Mouse (Mus musculus): ENCODE results near the gene Foxa3.

Foxa3 gene

DNA sequence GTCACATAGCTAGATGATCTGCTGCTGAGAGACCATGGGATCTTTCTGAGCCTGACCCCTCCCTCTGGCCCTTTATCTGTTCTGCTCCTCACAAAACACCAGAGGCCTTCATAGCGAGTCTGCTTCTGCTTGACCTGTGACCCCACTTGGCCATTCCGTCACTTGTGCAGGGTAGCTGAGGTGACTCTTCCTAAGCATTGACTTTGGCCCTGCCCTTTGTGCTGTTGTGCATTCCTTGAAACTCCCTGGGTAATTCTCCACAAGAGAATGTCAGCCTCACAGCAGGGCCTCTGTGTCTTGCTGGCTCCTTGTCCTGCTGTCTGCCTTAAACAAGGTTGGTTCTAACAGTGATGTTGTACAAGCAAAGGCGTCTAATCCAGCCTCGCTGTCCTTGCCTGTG, 8.3 kb upstream of the Foxa3 start:
- in situ Hi-C loops (cut with MboI; ENCODE audit: low pct_unique_long_range_greater_than_20kb in 1 of 2, low sequenced_read_pairs in 2 of 2, unreplicated experiment in 1 of 2) = no loop called here

DNA sequence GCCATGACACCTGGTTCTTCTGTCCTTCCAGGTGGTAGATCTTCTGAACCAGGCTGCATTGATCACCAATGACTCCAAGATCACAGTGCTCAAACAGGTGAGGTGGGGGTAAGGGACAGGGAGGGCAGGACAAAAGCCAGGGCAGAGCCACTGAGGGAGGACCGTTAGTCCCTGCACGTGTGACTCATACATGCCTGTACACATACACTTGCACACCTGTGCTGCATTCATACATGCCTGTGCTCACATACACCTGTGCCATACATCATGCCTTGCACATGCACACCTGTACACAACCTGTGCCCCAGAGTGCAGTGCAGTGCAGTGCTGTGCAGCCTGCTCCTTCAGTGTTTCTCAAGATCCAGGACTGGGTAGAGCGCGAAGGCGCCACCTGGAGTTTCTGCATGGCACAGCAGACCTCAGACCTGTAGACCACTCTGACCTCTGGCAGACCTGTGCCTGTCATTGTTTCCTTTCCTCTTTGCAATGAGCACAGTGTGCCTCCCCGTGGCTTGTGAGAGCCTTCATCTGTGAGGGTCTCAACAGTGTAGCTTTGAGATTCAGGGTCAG, 5.8 kb upstream of the Foxa3 start:
- in situ Hi-C loops (cut with MboI; ENCODE audit: low pct_unique_long_range_greater_than_20kb in 1 of 2, low sequenced_read_pairs in 2 of 2, unreplicated experiment in 1 of 2) = no loop called here

- in situ Hi-C loops (cut with MboI; ENCODE audit: low pct_unique_long_range_greater_than_20kb in 1 of 2, low sequenced_read_pairs in 2 of 2, unreplicated experiment in 1 of 2) = no loop called here
Measured at GRCm38 (mm10) chr7:19028067-19028466, 4.7 kb upstream of the Foxa3 start.

DNA sequence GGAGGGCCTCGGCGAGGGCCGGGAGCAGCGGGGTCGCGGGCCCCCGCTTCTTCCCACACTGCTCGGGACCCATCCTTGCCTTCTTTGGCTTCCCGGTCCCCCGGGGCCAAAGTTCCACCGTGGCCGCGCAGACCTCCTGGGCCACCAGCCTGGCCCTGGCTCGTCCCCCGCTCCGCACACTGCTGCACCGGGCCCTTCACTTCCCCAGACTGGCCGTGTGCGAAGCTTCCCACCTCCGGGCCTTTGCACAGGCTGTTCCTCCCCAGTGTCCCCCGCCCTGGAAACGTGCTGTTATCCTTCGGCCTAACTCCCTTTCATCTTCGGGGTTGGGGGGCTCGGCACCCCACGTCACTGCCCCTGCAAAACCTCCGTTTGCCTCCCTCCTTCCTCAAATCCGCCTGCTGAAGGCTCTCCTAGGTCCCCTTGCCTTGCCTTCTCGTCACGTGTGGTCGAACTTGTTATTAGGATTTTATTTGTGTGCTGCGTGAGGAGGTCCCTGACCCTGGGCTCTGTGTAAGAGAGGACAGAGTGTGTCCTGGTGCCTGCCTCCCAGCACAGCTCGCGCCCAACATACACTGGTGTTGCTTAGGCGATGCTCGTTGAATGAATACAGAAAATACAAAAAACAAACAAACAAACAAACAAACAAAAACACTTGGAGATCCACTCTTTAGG, 1.4 kb upstream of the Foxa3 start:
- in situ Hi-C loops (cut with MboI; ENCODE audit: low pct_unique_long_range_greater_than_20kb in 1 of 2, low sequenced_read_pairs in 2 of 2, unreplicated experiment in 1 of 2) = no loop called here

DNA sequence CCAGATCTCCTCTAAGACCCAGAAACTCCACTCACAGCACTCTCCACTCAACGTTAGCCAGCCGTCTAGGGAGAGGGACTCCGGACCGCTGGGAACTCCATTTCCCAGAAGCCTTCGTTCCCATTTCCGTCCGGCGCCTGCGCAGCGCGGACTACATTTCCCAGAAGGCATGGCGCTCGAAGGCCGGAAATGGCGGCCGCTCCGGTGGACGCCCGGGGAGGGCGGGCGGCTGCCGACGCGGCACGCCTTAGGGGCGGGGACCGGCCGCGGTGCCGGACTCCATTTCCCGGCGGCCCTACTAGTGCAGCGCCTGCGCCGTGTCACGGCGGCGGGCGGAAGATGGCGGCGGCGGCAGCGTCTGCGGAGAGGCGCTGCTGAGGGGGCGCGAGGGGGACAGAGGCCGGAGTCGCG, 763 bp upstream of the Foxa3 start, which contains the start of gene Sympk:
Sympk (plus strand) TSS at position 282 of the 411 bp plus-strand sequence.
- in situ Hi-C loops (cut with MboI; ENCODE audit: low pct_unique_long_range_greater_than_20kb in 1 of 2, low sequenced_read_pairs in 2 of 2, unreplicated experiment in 1 of 2) = no loop called here

DNA sequence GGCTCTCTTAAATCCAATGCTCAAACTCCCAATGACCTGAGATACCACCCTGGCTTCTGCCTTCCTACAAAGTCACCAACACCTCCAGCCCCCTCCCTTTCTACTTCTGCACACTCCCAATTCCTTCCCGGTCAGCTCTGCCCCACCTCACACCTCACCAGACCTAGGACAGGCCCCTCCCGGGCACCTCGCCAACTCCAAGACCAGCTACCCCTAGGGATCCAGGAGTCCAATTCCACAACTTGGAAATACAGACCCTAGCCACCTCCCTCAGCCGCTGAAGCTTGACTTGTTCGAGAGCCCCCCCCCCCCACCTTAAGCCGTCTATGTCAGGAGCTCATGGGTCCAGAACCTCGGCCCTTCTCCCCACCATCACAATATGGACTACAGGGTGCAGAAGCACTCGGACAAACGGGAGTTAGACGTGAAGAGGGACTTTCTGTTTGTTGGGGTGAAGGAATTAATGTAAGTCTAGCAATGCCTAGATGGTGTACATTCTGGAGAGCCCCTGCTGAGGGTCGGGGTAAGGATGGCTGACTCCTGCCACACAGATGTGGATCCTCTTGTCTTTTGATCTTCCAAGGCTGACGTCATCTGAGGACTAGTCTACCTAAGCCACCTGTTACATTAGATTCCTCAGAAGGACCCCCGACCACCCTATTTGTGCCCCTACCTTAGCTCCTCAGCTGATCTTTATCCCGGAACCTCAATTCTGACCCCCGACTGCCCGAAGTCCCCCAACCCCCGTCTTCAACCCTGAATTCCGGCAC, 964 bp downstream of the Foxa3 start:
- in situ Hi-C loops (cut with MboI; ENCODE audit: low pct_unique_long_range_greater_than_20kb in 1 of 2, low sequenced_read_pairs in 2 of 2, unreplicated experiment in 1 of 2) = no loop called here

DNA sequence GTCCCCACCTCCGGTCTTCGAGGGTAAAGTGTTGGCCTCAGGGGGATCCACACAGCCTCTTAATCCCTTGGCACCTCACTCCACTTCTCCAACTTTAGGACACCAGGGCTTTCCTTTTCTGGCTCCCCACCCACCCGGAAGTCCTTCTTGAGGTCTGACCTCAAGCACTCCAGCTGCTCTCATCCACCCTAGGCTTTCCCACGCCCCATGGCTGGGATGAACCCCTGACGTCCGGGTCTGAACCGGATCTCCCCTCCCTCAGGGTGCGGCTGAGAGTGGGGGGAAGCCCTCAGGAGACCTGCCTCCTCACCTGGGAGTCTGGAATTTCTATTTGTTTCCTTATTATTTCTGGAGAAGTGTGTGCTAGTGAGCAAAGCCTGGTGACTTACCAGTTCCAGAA, 2.3 kb downstream of the Foxa3 start:
- in situ Hi-C loops (cut with MboI; ENCODE audit: low pct_unique_long_range_greater_than_20kb in 1 of 2, low sequenced_read_pairs in 2 of 2, unreplicated experiment in 1 of 2) = no loop called here

DNA sequence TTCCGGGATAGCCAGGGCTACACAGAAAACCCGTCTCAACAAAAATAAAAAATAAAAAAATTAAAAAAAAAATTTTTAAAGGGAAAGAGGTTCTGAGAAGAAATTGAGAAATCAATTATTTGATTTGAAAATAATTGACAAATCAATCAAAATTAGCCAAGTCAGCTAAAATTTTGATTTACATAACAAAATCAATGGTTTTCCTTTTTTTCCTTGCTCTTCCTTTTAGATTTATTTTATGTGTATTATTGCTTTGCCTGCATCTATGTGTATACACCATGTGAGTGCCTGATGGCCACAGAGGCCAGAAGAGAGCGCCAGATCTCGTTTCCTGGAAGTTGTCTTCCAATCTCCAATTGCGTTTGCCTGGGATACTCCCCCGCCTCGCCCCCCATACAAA, 5.4 kb downstream of the Foxa3 start:
- in situ Hi-C loops (cut with MboI; ENCODE audit: low pct_unique_long_range_greater_than_20kb in 1 of 2, low sequenced_read_pairs in 2 of 2, unreplicated experiment in 1 of 2) = no loop called here

- in situ Hi-C loops (cut with MboI; ENCODE audit: low pct_unique_long_range_greater_than_20kb in 1 of 2, low sequenced_read_pairs in 2 of 2, unreplicated experiment in 1 of 2) = no loop called here
Measured at GRCm38 (mm10) chr7:19016042-19016441, 7.3 kb downstream of the Foxa3 start.

DNA sequence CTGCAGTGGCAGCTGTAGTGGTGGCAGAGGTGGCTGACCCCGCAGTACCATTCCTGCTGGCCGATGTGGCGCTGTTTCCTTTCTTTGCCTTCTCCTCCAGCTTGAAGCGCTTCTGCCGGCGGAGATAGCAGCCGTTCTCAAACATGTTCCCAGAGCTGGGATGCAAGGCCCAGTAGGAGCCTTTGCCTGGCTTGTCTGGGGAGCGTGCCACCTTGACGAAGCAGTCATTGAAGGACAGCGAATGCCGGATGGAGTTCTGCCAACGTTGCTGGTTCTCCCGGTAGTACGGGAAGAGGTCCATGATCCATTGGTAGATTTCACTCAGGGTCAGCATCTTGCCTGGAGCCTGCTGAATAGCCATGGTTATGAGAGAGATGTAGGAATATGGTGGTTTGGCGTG, 8.9 kb downstream of the Foxa3 start:
- in situ Hi-C loops (cut with MboI; ENCODE audit: low pct_unique_long_range_greater_than_20kb in 1 of 2, low sequenced_read_pairs in 2 of 2, unreplicated experiment in 1 of 2) = no loop called here

DNA sequence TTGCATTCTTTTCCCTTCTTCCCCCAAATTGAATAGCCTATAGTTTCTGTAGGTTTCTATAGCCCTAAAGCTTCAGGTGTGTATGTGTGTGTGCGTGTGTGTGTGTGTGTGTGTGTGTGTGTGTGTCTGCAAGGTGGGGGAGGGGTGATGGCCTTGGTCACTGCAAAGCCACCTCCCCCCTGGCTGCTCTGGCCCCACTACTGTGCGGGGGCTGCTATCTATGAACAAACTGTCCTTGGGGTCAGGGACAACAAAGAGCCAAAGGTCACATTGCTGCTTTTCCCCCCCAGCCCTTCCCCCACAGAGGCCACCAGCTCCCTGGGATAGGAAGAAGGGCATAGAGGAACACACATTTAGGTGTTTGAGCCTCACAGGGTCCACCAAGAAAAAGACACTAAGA, 10.5 kb downstream of the Foxa3 start:
- in situ Hi-C loops (cut with MboI; ENCODE audit: low pct_unique_long_range_greater_than_20kb in 1 of 2, low sequenced_read_pairs in 2 of 2, unreplicated experiment in 1 of 2) = no loop called here

DNA sequence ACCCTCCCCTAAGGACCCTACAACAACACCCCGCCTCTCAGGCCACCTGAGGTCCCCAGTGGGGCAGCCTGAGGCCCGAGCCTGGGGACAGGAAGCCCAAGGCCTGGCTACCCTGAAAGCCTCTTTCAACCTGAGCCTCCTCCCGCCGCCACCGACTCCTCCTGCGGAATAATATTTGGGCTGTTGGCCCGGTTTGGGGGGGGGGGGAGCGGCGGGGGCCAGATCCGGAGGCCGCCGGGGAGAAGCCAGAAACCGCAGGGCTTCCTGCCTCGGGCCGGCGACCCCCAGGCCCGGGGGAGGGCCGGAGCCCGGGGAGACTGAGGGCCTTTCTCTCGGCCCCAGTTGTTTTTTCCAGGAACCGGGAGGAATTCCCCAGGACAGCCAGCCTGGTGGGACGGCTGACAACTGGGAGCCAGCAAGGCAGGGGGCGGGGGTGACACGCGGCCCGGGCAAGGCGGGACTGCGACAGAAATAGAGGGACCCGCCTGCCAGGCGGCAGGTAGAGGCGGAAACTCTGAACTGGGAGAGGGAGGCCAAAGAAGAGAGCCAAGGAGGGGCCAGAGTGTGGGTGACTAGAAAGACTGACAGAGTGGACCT, 11.2 kb downstream of the Foxa3 start:
- in situ Hi-C loops (cut with MboI; ENCODE audit: low pct_unique_long_range_greater_than_20kb in 1 of 2, low sequenced_read_pairs in 2 of 2, unreplicated experiment in 1 of 2) = no loop called here

- in situ Hi-C loops (cut with MboI; ENCODE audit: low pct_unique_long_range_greater_than_20kb in 1 of 2, low sequenced_read_pairs in 2 of 2, unreplicated experiment in 1 of 2) = no loop called here
Measured at GRCm38 (mm10) chr7:19010581-19010980, 12.8 kb downstream of the Foxa3 start.

GRCm38 (mm10) chr7:19007026-19007977, 16.0 kb downstream of the Foxa3 start:
- in situ Hi-C loops (cut with MboI; ENCODE audit: low pct_unique_long_range_greater_than_20kb in 1 of 2, low sequenced_read_pairs in 2 of 2, unreplicated experiment in 1 of 2) = no loop called here

- in situ Hi-C loops (cut with MboI; ENCODE audit: low pct_unique_long_range_greater_than_20kb in 1 of 2, low sequenced_read_pairs in 2 of 2, unreplicated experiment in 1 of 2) = no loop called here
Measured at GRCm38 (mm10) chr7:19006476-19006875, 16.9 kb downstream of the Foxa3 start.

GRCm38 (mm10) chr7:19005417-19006121, 17.8 kb downstream of the Foxa3 start:
- in situ Hi-C loops (cut with MboI; ENCODE audit: low pct_unique_long_range_greater_than_20kb in 1 of 2, low sequenced_read_pairs in 2 of 2, unreplicated experiment in 1 of 2) = no loop called here

DNA sequence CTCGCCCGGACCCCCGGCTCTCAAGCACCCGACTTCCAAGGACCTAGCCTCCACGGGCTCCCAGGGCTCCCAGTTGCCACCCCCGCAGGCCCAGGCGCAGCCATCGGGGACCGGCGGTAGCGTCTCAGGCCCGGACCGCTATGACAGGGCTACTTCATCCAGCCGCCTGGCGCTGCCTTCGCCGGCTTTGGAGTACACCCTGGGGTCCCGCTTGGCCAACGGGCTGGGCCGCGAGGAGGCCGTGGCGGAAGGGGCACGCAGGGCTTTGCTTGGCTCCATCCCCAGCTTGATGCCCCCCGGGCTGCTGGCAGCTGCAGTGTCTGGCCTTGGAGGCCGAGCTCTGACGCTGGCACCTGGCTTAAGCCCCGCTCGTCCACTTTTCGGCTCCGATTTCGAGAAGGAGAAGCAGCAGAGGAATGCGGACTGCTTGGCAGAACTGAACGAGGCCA, 18.7 kb downstream of the Foxa3 start:
- in situ Hi-C loops (cut with MboI; ENCODE audit: low pct_unique_long_range_greater_than_20kb in 1 of 2, low sequenced_read_pairs in 2 of 2, unreplicated experiment in 1 of 2) = no loop called here
